Mouse (Mus musculus): ENCODE data around the gene Gm8857. TPM values are rescaled to one million over a fixed set of nuclear protein-coding genes. Genes with fewer than 3 reads are reported as not detected.
"Not testable (repeated sequence)": the region's sequence is repeated elsewhere in the genome, so short reads cannot be mapped to it uniquely, and the experiment has no call there.

The Gm8857 gene
- total RNA-seq (2014; rRNA removed) (not detected in 2 replicates), polyA plus RNA-seq (2015; fragmentation: Nextera tagmentation; extraction: Ambion mirVana) (not detected in 2 replicates)

DNA sequence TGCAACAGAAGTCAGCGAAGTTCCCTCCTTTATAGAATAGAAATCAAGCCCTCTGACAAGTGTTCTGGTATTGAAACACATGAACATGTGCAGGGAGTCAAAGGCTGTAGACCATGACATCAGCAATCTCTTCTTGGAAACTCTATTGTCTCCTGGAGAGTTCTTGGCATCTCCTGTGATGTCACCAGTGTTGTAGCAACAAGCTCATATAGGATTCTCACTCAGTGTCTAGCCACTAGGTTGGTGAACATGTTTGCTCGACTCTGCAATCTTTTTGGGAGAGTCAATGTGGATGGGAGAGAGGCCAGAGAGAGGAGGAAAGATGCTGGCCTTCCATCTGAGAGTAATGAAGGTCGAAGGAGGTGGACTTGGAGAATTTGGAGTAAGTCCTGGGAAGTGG, at the start of gene Gm8857, which contains the start of gene Gm8871:
Gm8857 (plus strand) TSS at position 303 of the 400 bp plus-strand sequence.
Gm8871 (plus strand) TSS at position 301 of the 400 bp plus-strand sequence.
- H3K9me3 ChIP-seq (ENCODE audit: low read length); H3K9ac ChIP-seq (replicated peaks; ENCODE audit: low read length); H3K4me3 ChIP-seq (ENCODE audit: low read length); H3K4me2 ChIP-seq (ENCODE audit: low read depth, low read length); ATAC-seq; DNase-seq (ENCODE audit: low spot score); H3K4me1 ChIP-seq (ENCODE audit: insufficient read depth, low read length); H3K36me3 ChIP-seq (ENCODE audit: insufficient read depth, low read length); H3K27ac ChIP-seq; H3K27me3 ChIP-seq (ENCODE audit: insufficient read depth, low read length): not testable (repeated sequence)
- WGBS: 42% methylated on average over 2 of the region's 3 CpGs

DNA sequence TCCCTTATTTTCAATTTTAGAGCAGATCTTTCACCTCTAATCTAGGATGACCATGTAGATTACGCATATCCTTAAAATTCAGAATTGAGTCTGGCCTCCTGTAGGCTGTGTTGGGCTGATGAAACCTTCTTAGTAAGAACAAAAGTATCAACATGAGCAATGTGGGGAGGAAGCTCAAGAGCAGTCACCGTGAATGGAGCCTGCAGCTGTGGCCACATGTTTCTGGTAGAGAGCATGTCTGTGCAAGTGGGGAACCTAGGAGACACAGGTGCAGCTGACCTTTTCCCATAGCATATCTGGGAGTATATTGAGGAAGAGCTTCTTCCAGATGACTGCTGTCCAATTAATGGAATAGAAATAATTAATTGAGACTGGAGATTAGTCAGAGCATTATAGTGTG, 5.9 kb downstream of the Gm8857 start:
- not testable (repeated sequence) for H3K27ac ChIP-seq; H3K4me3 ChIP-seq (ENCODE audit: low read length); H3K36me3 ChIP-seq (ENCODE audit: insufficient read depth, low read length); H3K4me2 ChIP-seq (ENCODE audit: low read depth, low read length); H3K9ac ChIP-seq (replicated peaks; ENCODE audit: low read length); DNase-seq (ENCODE audit: low spot score); H3K4me1 ChIP-seq (ENCODE audit: insufficient read depth, low read length); H3K27me3 ChIP-seq (ENCODE audit: insufficient read depth, low read length); H3K9me3 ChIP-seq (ENCODE audit: low read length); ATAC-seq
- WGBS: 94% methylated on average over 2 of the region's 2 CpGs

DNA sequence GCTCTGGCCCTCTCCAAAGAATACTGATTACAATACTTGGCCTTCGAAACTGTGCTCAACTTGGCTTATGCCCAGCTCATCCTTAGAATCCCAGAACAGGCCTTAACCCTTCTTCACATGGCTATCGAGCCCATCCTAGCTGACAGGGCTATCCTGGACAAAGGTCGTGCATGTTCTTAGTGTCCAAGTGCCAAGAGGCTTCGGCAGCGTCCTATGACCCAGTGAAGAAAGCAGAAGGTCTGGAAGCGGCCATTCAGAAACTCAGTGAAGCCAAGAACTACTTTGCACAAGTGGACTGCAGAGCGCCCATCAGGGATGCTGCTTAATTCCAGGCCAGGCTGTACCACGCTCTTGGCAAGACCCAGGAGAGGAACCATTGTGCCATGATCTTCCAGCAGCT, 10.4 kb downstream of the Gm8857 start:
- not testable (repeated sequence) for H3K36me3 ChIP-seq (ENCODE audit: insufficient read depth, low read length); H3K27ac ChIP-seq; ATAC-seq; H3K4me3 ChIP-seq (ENCODE audit: low read length); H3K9ac ChIP-seq (replicated peaks; ENCODE audit: low read length); H3K4me2 ChIP-seq (ENCODE audit: low read depth, low read length); H3K27me3 ChIP-seq (ENCODE audit: insufficient read depth, low read length); H3K4me1 ChIP-seq (ENCODE audit: insufficient read depth, low read length); H3K9me3 ChIP-seq (ENCODE audit: low read length); DNase-seq (ENCODE audit: low spot score)
- 81% methylated on average over 5 of the region's 8 CpGs for WGBS

Other genes starting within 250 kb of the Gm8857 start
- gene Gm8871, start within 50 bp of the Gm8857 start, total RNA-seq (2014; rRNA removed): not detected in 2 replicates
- gene Gm8871, start within 50 bp of the Gm8857 start, polyA plus RNA-seq (2015; fragmentation: Nextera tagmentation; extraction: Ambion mirVana): not detected in 2 replicates
- gene Gm8879, start 179.8 kb downstream of the Gm8857 start, total RNA-seq (2014; rRNA removed): not detected in 2 replicates
- gene Gm8879, start 179.8 kb downstream of the Gm8857 start, polyA plus RNA-seq (2015; fragmentation: Nextera tagmentation; extraction: Ambion mirVana): not detected in 2 replicates
- gene Gm5861, start 235.3 kb downstream of the Gm8857 start, total RNA-seq (2014; rRNA removed): not detected in 2 replicates
- gene Gm5861, start 235.3 kb downstream of the Gm8857 start, polyA plus RNA-seq (2015; fragmentation: Nextera tagmentation; extraction: Ambion mirVana): not detected in 2 replicates